Mouse (Mus musculus): ENCODE data around the gene Mrgprh.

Mrgprh gene

DNA sequence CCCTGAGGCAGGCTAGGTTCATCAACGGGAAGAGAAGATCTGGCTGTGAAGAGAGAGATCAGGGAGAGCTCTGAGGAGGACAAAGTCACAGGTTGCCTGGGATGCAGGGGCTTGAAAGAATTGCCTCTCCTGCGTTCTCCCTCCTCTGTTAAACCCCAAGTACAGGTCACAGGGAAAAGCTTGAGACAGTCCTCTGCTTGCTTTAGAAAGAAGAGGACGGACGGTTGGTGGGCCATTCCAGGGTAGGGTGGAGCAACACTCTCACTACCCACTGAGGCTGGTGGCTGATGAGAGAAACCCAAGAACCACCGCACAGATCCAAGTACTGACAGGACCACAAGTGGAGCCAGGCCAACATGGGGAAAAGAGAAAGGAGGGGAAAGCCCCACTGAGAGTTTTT, at the start of gene Mrgprh:
TSS of gene Mrgprh (plus strand) at position 301 of the 400 bp plus-strand sequence.
- no peak for DNase-seq (ENCODE audit: low spot score)

DNA sequence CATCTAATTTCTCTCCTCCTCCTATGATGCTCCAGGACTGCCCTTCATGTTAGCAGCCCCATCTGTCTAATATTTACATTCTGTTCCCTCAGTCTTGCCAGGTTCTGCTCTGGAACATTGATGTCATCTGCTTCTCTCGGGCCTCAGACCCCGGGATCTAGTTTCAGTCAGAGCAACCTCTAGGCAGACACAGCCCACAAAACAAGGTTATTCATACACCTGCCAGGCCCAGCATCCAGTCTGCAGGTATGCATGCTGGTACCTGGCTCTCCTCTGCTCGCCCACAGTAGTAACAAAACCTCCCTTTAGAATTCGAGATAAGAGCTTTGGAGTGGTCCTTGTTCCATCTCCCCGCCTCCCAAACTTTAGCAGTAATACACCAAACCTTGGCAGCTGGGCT, 45.5 kb upstream of the Mrgprh start:
- no peak for DNase-seq (ENCODE audit: low spot score)

DNA sequence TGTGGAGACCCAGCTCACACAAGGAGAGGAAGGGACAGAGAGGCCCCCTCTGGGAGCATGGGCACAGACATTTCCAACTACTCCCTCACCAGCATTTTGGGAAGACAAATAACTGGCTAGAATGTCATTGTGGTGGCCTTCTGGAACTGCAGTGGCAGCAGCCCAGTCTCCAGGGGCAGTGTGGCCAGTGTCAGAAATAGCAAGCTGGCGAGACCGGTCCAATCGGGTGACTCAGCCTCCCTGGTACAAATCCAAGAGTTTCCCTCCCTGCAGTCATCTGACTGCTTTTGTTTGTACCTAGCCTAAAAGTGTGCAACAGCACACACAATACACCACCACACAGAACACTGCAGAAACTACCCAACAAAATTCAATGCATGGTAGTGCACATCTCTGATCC, 43.6 kb upstream of the Mrgprh start:
- DNase-seq (ENCODE audit: low spot score), result no peak

DNA sequence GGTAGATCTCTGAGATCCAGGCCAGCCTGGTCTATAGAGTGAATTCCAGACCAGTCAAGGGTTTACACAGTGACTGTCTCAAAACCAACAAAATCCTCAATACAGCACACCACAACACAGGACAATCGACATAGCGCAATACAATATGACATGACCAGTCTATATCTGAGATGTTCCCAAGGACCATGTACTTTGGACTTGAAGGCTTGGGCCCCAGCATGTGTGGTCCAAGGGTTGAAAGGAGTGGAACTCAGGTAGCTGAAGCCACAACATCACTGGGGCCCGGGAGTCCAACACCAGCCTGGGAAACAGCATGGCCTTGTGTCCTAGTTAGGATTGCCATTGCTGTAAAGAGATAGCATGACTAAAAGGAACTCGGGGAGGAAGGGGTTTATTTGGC, 43.2 kb upstream of the Mrgprh start:
- no peak for DNase-seq (ENCODE audit: low spot score)

DNA sequence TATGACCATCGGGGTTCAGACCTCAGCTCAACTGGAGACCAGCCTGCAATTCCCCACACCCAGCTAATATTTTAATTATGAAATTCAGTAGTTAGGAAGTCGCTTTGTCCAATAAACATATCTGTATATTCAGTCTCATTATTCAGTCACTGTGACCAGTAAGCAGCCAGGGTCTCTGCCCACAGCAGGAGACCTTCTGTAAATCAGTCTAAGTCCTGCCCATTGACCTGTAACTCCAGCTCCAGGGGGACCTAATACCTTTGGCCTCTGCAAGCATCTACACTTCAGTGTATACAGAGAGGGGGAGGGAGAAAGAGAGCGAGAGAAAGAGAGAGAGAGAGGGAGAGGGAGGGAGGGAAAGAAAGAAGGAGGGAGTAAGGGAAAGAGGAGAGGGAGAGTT, 41.5 kb upstream of the Mrgprh start:
- DNase-seq (ENCODE audit: low spot score), result no peak

DNA sequence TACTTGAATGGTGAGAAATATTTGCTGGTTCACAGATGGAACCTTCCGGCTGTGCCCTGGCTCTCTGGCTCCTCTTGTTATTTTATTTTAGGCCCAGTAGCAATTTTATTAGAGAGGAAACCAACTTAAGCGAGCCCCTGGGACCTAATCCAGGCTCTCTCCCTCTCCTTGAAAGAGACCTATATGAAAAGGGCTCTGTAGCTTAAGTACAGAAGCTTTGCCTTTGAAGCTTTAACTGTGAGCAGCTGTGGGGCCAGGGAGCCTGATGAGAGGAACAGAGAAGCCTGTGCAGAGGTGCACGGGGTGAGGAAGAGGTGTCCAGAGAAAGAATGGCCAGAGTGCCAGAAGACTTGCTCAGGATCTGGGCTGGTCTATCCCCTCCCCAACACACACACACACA, 41.0 kb upstream of the Mrgprh start:
- DNase-seq (ENCODE audit: low spot score), result no peak

DNA sequence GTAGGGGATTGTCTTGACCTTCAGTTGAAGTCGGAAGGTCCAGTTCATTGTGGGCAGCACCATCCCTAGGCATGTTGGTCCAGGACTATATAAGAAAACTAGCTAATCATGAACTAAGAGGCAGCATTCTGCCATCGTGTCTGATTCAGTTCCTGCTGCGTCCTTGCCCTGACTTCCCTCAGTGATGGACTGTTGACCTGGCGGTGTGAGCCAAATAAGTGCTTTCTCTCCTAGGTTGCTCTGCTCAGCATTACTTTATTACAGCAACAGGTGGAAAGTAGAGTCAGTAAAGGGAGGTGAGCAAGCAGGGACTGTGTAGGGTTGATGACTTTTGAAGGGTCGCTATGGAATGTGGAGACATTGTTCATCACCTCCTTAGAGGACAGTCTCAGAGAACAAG, 40.1 kb upstream of the Mrgprh start:
- no peak for DNase-seq (ENCODE audit: low spot score)

DNA sequence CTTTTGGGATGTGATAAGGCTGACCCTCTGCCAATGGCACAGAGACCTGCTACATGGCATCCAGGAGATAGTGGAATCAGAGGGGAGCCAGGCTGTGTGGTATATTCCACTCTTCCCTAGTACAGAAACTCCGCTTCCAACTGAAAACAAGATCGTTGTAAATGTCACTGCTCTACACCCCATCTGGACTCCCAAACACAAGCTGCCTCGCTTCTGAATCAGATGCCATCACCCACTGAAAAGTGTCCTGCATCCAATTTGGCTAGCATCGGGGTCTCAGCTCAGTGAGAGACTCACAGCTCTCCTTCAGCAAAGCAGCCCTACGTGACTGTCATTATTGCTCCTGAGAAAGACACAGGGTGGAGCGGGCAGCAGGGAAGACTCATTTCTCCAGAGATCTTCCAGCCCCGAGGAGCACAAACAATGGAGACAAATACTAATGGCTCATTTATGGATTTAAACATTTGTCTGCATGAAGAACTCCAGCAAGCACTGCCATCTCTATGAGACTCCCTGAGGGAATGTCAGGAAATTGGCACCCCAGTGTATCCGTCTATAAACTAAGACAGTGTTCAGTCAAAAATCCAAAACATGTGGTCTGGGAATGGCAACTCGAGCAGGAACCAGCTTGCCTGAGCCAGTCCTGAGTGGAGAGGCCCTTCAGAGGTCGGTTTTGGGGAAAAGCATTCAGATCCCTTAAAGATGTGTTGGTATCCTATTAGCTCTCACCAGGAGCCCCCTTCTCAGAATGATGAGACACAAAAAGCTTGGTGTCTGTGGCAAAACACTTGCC, 36.2 kb upstream of the Mrgprh start:
- DNase-seq (ENCODE audit: low spot score), result no peak

DNA sequence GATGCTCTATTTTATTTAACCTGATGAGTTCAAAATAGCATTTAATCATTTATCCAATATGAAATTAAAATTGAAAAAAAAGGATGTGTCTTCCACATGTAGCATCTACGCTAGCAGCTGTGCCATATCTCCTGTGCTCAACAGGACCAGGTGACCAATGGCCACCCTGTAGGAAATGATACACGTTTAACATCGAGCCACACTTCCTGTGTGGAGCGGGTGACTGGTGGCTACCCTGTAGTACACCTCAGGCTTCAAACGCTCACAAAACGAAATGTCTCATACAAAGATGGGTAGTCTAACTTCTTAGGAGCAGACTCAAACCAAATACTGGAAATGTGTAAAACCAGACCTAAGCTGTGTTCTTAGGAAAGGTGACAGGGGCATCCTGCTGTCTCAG, 32.0 kb upstream of the Mrgprh start:
- DNase-seq (ENCODE audit: low spot score), result no peak

DNA sequence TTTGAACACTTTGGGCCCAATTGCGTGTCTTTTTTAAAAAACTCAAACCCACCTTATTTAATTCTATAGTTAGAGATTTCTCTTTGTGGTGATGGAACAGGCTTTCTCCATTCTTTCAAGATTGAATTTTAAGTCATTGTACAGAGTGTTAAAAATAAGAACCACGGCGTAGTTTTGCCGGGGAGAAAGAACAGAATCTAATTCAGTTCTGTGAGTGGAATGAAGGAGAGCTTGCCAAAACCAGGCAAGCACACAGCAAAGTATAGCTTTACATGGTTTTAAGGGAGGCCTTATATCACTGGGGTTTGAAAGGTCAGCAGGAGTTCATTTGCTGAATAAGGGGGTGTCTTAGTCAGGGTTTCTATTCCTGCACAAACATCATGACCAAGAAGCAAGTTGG, 31.3 kb upstream of the Mrgprh start:
- no peak for DNase-seq (ENCODE audit: low spot score)

DNA sequence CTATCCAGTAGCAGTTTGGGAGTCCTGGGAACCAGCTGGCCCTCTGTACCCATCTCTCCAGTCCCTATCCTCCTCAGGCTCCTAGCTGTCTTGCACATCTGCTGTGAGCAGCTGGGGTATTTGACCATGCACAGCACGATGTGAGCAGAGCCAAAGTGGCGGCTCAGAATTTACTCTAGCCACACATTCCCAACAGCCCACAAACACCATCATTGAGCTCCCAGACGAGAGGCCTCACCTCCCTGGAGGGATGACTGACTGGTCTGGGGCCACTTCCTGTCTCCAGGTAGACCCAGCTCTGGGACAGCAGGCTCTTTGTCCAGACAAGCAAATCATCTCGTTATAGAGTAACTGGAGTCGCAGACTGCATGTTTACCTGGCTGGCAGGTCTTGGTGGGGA, 30.0 kb upstream of the Mrgprh start:
- no peak for DNase-seq (ENCODE audit: low spot score)

DNA sequence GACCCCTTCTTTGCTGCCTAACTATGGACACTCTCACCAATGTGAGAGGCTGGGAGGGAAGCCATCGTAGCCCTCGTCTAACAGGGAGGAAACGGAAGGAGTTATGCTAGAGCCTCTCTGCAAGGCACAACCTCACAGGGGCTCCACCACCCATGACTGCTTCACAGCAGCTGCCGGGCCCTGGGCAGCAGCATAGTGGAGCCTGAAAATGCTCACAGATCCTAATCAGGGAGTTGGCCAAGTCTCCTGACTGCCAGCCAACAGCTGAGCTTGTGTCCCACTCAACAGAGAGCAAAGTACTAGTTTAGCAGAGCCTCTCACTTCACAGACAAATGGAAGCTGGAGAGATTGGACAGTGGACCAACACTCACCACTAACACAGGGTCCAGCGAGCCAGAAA, 29.4 kb upstream of the Mrgprh start:
- no peak for DNase-seq (ENCODE audit: low spot score)

DNA sequence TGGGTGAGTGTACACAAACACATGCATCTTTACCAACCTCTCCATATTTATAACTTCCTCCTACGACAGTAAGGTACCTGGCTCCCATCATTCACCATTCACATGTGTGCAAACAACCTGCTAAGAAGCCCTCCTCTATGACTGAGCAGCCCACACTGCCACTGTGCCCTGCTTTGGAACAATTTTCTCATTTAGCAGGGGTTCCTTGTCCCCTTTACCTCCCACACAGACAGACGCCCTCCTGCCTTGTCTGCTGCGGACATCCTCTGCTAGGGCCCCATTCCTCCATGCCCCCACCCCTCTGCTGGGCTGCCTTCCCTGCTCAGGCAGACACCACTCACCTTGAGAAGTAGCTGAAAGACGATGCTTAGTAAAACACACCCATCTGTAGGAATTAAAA, 28.1 kb upstream of the Mrgprh start:
- DNase-seq (ENCODE audit: low spot score), result no peak

DNA sequence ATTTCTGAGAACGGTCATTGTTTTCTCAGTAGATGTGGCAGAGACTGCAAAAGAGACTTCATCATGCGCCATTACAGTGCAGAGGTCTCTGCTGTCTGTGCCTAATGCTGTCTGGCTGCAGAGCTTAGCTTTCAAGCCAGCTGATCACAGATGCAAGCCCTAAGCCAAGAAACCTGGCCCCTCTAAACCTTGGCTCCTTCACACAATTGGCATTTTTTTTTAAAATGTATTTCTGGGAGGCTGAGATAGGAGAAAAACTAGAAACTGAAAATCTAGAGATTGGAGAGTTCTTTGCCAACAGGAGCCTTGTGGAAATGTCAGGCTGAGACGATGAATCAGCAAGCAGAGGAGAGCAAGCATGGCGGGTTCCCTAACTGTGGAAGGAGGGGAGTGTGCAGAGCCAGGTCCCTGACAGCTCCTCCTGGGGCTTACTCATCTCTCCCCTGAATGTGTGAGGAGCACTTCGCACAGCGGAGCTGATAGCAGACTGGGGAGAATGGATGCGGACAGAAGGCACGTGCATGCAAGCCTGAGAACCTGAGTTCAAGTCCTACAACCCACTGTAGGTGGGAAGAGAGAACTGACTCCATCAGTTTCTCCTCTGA, 26.0 kb upstream of the Mrgprh start:
- DNase-seq (ENCODE audit: low spot score), result no peak

DNA sequence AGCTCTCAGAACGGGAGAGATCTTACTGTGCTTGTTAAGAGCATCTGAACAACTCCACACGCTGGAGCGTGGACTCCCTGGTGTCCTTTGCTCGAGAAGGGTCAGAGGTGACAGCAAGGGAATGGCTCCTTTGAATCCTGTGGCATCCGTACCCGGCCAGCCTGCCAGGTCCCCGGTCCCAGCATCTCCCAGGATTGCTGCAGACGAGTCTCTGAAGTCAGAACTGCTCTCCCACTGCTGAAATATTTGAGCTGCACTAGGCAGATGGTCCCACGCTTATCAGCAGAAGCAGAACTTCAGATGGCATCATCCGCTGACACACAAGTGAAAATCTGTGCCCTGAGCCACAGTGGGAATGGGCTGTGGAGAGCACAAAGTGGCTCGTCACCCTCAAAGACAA, 24.1 kb upstream of the Mrgprh start:
- no peak for DNase-seq (ENCODE audit: low spot score)

DNA sequence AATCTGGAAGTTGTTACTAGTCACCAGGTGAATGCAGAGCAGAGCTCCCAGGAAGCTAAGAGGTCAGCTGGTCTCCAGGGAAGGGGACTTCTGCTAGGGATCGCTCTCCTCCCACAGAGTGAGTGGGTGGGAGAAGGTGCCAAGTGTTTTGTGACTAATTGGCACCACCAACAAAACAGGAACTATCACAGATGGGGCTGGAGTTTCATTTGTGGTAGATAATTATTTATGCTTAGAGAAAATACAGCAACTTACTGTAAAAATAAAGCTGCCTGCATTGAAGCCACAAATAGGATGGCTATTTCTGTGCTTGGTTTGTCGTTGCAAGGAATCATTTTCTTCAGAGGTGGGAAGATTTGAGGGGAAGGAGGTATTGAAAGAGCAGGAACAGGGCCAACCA, 22.0 kb upstream of the Mrgprh start:
- DNase-seq (ENCODE audit: low spot score), result no peak

DNA sequence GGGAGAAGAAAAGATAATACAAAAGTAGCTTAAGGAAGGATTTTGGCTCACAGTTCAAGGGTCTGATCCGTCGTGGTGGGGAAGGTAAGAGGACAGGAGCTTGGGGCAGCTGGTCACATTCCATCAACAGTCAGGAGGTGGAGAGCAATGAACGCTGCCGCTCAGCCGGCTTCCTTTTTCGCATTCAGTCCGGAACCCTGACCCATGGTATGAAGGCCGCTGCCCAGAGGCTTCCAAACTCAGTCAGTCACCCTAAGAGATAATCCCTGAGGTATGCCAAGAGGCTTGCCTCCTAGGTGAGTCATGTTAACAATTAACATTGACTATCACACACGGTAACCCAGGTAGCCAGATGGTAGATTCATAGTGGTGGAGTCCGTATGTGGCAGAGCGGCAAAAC, 21.4 kb upstream of the Mrgprh start:
- no peak for DNase-seq (ENCODE audit: low spot score)

DNA sequence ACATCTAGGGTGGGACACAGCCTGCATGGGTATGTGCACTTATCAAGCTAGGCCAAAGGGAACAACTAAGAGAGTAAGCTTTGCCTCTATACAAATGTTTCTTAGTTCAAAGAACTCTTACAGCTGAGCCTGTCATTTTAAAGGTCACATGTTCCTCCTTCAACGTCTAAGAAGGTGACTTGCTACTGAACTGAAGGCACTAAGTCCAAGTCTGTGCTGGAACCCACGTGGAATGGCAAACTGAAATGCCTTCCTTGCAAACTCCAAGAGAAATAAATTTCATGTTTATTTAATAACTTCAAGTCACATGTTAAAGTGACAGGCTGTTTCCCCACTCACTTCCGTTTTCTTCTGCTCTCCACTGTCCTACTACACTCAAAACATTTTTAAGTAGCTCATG, 18.4 kb upstream of the Mrgprh start:
- no peak for DNase-seq (ENCODE audit: low spot score)

DNA sequence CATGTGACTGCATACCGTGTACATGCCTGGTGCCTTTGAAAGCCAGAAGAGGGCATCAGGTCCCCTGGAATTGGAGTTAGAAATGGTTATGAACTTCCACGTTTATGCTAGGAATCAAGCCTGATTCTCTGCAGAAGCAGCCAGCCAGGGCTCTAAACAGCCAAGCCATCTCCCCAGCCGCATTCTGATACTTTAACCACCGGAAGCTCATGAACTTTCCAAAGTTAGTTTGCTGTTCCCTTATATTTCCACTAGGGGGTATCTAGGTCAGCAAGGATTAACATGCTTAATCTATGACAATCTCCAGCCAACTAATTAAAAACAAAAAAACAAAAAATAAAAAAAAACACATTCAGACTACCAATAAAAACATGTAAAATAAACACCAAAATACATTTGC, 17.8 kb upstream of the Mrgprh start:
- no peak for DNase-seq (ENCODE audit: low spot score)

DNA sequence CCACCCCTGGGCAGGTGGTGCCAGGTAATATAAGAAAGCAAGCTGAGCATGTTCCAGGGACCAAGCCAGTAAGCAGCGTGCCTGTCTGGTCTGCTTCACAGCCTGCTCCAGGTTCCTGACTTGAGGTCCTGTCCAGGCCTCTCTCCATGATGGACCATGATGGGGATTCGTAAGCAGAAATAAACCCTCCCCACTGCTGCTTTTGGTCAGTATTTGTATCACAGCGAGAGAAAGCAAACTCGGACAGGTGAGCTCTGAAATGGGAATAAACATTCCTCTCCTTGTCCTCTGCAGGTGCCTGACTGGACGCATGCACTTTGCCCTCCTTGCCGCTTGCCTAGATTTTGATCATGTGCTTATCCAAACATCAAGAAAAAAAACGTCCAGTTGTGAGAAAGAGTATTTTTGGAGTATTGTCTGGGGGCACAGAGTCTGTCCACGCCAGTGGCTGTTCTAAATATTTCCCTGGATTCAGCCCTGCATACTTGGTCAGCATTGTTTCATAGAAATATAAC, 16.8 kb upstream of the Mrgprh start:
- DNase-seq (ENCODE audit: low spot score), result no peak

DNA sequence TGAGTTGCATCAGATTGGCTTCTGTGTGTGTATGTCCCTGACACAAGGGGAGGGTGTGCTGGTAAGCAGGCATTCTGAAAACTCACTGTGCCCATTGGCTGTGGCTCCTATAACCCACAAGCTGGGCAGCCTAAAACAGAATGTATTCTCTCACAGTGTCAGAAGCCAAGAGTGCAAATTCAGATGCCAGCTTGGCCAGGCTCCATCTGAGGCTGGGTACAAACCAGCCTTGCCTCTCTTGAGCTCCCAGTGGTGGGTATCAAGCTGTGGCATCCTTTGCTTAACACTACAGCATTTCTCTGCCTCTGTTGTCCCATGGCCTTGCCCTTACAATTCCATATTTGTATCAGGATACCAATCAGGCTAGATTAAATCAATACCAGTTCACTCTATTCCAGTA, 11.7 kb upstream of the Mrgprh start:
- DNase-seq (ENCODE audit: low spot score), result no peak

DNA sequence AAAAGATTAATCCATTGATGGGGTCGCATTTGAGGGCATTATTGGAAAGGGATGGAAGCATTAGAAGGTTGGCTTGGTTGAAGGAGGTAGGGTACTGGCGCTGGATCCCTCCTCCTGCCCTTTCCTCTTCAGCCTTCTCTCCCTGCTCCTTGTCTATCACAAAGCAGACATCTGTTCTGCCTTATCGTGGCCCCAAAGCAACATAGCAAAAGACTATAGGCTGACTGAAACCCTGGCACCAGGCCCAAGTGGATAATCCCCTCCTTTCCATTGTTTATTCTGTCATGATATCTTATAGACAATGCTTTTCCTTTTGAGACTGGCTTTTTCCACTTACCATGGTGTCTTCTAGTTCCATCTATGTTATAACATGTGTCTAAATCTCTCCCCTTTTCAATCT, 10.4 kb upstream of the Mrgprh start:
- DNase-seq (ENCODE audit: low spot score), result no peak

DNA sequence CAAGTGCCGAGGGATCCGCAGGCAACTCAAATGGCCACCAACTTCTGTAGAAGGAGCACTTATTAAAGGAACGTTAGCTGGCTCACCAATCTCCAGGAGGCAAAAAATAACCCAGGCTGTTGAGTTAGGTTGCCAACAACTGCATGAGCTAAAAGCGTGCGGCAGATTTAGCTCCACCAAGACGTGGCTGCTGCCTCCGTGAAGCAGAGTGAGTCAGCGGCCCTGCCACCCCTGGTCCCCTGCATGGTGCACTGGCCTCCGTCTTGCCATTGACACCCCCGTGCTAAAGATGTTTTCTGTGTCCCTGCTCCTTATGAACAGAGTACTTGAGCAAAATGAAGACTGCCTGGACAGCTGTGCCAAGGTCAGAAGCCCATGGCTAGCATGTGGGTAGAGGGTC, 9.0 kb upstream of the Mrgprh start:
- no peak for DNase-seq (ENCODE audit: low spot score)

DNA sequence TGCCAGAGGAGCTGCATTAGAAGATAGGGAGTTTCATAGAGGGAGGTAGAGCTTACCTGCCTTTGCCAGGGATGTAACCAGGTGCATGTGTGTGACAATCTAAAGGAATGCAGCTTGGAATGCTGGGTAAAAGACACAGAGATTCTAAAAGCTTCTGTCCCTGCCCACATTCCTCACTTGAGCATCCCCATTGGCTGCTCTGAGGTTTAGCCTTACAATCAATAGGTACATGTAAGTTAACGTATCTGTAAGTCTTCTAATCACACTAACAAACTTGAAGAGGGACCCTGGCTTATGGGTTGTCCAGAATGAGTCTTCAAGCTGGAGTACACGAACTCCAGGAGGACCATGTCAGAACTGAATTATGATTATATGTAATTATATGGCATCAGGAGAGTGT, 7.8 kb upstream of the Mrgprh start, which contains the start of gene Mas1:
TSS of gene Mas1 (minus strand) at position 101 of the 400 bp plus-strand sequence.
- no peak for DNase-seq (ENCODE audit: low spot score)
